Mouse (Mus musculus): ENCODE measurements at regions not wholly inside any gene's neighbourhood (a gene's known extent, or its start where the extent isn't known, plus 50 kb on each side); places are given as distances from the start of the nearest gene placed in this dataset.

DNA sequence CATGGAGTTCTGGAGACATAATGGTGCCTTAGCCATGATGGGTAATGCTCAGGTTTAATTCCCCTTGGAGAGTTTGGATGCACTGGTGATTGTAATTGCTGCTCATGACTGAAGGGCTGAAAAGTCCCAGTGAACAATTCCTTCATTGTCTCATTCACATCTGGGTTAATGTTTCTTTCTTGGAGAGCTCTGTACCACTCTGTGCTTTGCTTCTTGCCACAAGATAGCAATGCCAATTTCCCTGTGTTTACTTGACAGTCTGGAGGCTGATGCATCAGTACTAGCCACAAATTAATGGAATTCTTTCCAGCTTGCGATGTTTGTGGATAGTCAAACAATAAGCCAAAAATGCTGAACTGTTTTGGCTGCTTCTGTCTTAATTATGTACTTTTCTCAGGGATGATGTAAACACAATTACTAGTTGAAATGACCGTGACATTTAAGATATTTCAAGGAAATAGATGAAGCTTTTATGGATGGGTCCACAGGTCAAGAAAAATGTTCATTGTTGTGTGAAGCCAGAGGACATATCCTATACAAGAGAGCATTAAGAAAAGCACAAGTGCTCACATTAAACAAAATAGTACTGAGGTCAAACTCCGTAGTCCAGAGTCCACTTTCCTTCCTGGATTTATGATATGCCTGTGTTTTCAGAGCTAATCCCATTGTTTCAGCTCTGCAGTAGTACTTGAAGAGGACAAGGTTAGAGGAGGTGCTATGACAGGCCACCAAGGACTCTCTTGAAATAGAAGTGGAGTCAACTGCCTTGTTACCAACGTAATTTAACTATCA is 198.1 kb downstream of the Bmp2 start:
- TF ChIP-seq POLR2A (IDR thresholded peaks at IDR 0.05; ENCODE audit: insufficient read depth, low read depth, low read length): no peak
- no peak for TF ChIP-seq CTCF (IDR thresholded peaks at IDR 0.05; ENCODE audit: insufficient read depth, low read depth, low read length)

Data from olfactory bulb, adult 2 months (tissue).